18 mouse cellular contexts compared by ENCODE assay signal in the genomic region with DNA sequence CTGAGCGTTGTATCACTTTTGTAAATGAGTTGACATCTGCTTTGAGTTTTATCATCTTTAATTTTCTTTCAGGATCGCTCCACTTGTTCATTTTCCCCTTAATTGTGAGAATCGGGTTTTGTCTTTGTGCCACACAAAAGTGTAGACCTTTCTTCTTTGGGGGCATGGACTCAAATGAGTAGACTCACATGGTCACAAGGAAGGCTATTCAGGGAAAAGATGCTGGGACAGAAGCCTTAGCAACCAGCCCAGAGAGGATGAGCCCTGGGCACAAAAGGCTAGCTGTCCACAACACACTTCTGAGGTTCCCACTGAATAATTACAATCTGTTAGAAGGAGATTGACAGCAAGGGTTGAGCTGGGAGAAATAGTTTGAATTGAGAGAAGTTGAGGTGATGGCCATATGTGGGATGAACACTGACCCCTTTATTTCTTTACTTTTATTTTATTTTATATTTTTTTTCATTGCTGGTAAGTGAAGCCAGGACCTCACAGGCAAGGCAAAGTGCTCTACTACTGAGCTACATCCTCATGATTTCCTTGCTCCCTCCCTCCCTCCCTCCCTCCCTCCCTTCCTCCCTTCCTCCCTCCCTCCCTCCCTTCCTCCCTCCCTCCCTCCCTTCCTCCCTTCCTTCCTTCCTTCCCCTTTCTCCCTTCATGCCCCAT. TPM values are rescaled to one million over a fixed set of nuclear protein-coding genes. Genes with fewer than 3 reads are reported as not detected.
DNase-seq lines count a peak whose midpoint lies in the region; ATAC-seq and TF ChIP-seq lines count a peak whose summit lies in the region.
"Had no signal": no experiment of that assay in that cellular context is flagged by ENCODE, and none has a peak within 500 bp of the region (broad histone marks: within the 10 kb centered on the region; RNA-seq: fewer than 3 reads in every experiment).

No protein-coding gene starts in this region.

- no peak overlapping the region for H3K27ac ChIP-seq in neural tube, embryonic 12.5 days
- H3K27ac ChIP-seq in embryonic facial prominence, embryonic 10.5 days (replicated peaks): peak overlapping the region; percentile 51; the same call in 1 of the 2 replicates
- no peak overlapping the region for H3K27ac ChIP-seq in hindbrain, embryonic 14.5 days
- no peak overlapping the region for H3K27ac ChIP-seq in midbrain, postnatal 0 days (ENCODE audit: low read depth, low read length)
- H3K27ac ChIP-seq: heart, adult 2 months; heart, embryonic 15.5 days had no signal

- no peaks in the 10 kb centered on the region for H3K27me3 ChIP-seq in neural tube, embryonic 12.5 days (replicated peaks)
- H3K27me3 ChIP-seq in embryonic facial prominence, embryonic 10.5 days (replicated peaks; ENCODE audit: low read depth, poor library complexity, severe bottlenecking): no peaks in the 10 kb centered on the region
- no peaks in the 10 kb centered on the region for H3K27me3 ChIP-seq in hindbrain, embryonic 14.5 days (ENCODE audit: control insufficient read depth, insufficient read depth, low read length)
- H3K27me3 ChIP-seq in midbrain, postnatal 0 days (ENCODE audit: insufficient read depth, low read length): no peaks in the 10 kb centered on the region
- H3K27me3 ChIP-seq: heart, embryonic 15.5 days had no signal

- no peaks in the 10 kb centered on the region for H3K36me3 ChIP-seq in neural tube, embryonic 12.5 days
- no peaks in the 10 kb centered on the region for H3K36me3 ChIP-seq in embryonic facial prominence, embryonic 10.5 days (replicated peaks)
- no peaks in the 10 kb centered on the region for H3K36me3 ChIP-seq in hindbrain, embryonic 14.5 days (replicated peaks; ENCODE audit: control insufficient read depth, insufficient read depth)
- H3K36me3 ChIP-seq in midbrain, postnatal 0 days (ENCODE audit: insufficient read depth, low read length): no peaks in the 10 kb centered on the region
- H3K36me3 ChIP-seq: heart, embryonic 15.5 days had no signal

- peak; percentile 70; the same call in 1 of the 2 replicates for ATAC-seq in neural tube, embryonic 12.5 days (ENCODE audit: low FRiP score, low read depth)
- ATAC-seq in hindbrain, embryonic 14.5 days (ENCODE audit: low FRiP score): peak; percentile 68; the same call in 1 of the 2 replicates
- ATAC-seq in midbrain, postnatal 0 days (ENCODE audit: low FRiP score): peak; percentile 66; the same call in 1 of the 2 replicates
- ATAC-seq: liver, postnatal 0 days had no signal

- DNase-seq in neural tube, embryonic 10.5 days (ENCODE audit: extremely low spot score, low spot score): no peak
- no peak for DNase-seq in embryonic facial prominence, embryonic 10.5 days (ENCODE audit: low spot score)
- no peak for DNase-seq in hindbrain, embryonic 14.5 days (ENCODE audit: low spot score)
- peak; percentile 47 for DNase-seq in midbrain, postnatal 0 days (ENCODE audit: low spot score)
- no peak for DNase-seq in layer of hippocampus, adult 8-10 months (ENCODE audit: low spot score in 2 of 2)
- DNase-seq in MN1 (ENCODE audit: low spot score): no peak
- no peak for DNase-seq in right cerebral cortex, postnatal 36 days (ENCODE audit: low spot score in 2 of 2)
- DNase-seq: adrenal gland, adult 2 months; cerebellum, adult 18-20 months; gastrocnemius, postnatal 10 days; heart, adult 2 months; kidney, adult 9 months; kidney, postnatal 4 days; liver; liver, postnatal 0 days; lung, postnatal 36 days had no signal

- H3K4me3 ChIP-seq in neural tube, embryonic 12.5 days: no peak overlapping the region
- no peak overlapping the region for H3K4me3 ChIP-seq in embryonic facial prominence, embryonic 10.5 days
- H3K4me3 ChIP-seq in hindbrain, embryonic 14.5 days (replicated peaks; ENCODE audit: low read length): no peak overlapping the region
- H3K4me3 ChIP-seq in midbrain, postnatal 0 days (ENCODE audit: low read depth, low read length): no peak overlapping the region
- H3K4me3 ChIP-seq: heart, adult 2 months; heart, embryonic 15.5 days had no signal

- H3K9ac ChIP-seq in neural tube, embryonic 12.5 days: no peak overlapping the region
- H3K9ac ChIP-seq in hindbrain, embryonic 14.5 days: no peak overlapping the region
- H3K9ac ChIP-seq in midbrain, postnatal 0 days (replicated peaks; ENCODE audit: low read length, poor library complexity, severe bottlenecking): no peak overlapping the region
- H3K9ac ChIP-seq: heart, embryonic 15.5 days; liver, postnatal 0 days had no signal

- WGBS in neural tube, embryonic 12.5 days: 55% methylated on average over 3 of the region's 3 CpGs
- WGBS in embryonic facial prominence, embryonic 10.5 days: 51% methylated on average over 3 of the region's 3 CpGs
- 15% methylated on average over 3 of the region's 3 CpGs for WGBS in hindbrain, embryonic 14.5 days
- WGBS in midbrain, postnatal 0 days: 38% methylated on average over 3 of the region's 3 CpGs

- H3K9me3 ChIP-seq in neural tube, embryonic 12.5 days: no peaks in the 10 kb centered on the region
- no peaks in the 10 kb centered on the region for H3K9me3 ChIP-seq in embryonic facial prominence, embryonic 10.5 days
- H3K9me3 ChIP-seq in hindbrain, embryonic 14.5 days (ENCODE audit: control insufficient read depth, low read length): no peaks in the 10 kb centered on the region
- no peaks in the 10 kb centered on the region for H3K9me3 ChIP-seq in midbrain, postnatal 0 days (ENCODE audit: low read length)
- H3K9me3 ChIP-seq: heart, embryonic 15.5 days had no signal

- no peak for TF ChIP-seq CTCF in midbrain, postnatal 0 days (IDR thresholded peaks at IDR 0.05)

- no peaks in the 10 kb centered on the region for H3K4me1 ChIP-seq in neural tube, embryonic 12.5 days
- peaks cover 26% of the 10 kb centered on the region for H3K4me1 ChIP-seq in embryonic facial prominence, embryonic 10.5 days
- no peaks in the 10 kb centered on the region for H3K4me1 ChIP-seq in hindbrain, embryonic 14.5 days (replicated peaks; ENCODE audit: control insufficient read depth, insufficient read depth, low read length)
- no peaks in the 10 kb centered on the region for H3K4me1 ChIP-seq in midbrain, postnatal 0 days (ENCODE audit: insufficient read depth, low read length)
- H3K4me1 ChIP-seq: heart, embryonic 15.5 days had no signal

- no peak overlapping the region for H3K4me2 ChIP-seq in neural tube, embryonic 12.5 days (replicated peaks)
- no peak overlapping the region for H3K4me2 ChIP-seq in hindbrain, embryonic 14.5 days (replicated peaks)
- no peak overlapping the region for H3K4me2 ChIP-seq in midbrain, postnatal 0 days (ENCODE audit: low read depth, low read length, poor library complexity, severe bottlenecking)
- H3K4me2 ChIP-seq: heart, embryonic 15.5 days had no signal

RNA-seq across cellular contexts. Expression of a gene that starts 49.7 kb away (rescaled TPM):
- polyA plus RNA-seq in neural tube, embryonic 12.5 days (2016; fragmentation: Nextera tagmentation; extraction: Ambion mirVana): 17.7 and 18.9 TPM in 2 replicates
- polyA plus RNA-seq in embryonic facial prominence, embryonic 10.5 days (2016; fragmentation: Nextera tagmentation; extraction: Ambion mirVana): 13.6 TPM in 2 replicates
- polyA plus RNA-seq in hindbrain, embryonic 14.5 days (2014; fragmentation: Nextera tagmentation; extraction: Ambion mirVana): 2.1 and 3.6 TPM in 2 replicates
- total RNA-seq in midbrain, postnatal 0 days (2014; rRNA removed): 3.3 and 4.0 TPM in 2 replicates
- polyA plus RNA-seq in midbrain, postnatal 0 days (2015; fragmentation: Nextera tagmentation; extraction: Ambion mirVana): 2.9 and 4.4 TPM in 2 replicates
- 1 to 10 TPM in 2 of 4 experiments, under 1 TPM in 2; 0.43 to 2.6 (median 1.0) TPM for total RNA-seq in layer of hippocampus, adult 8-10 months (2022)
